Mouse (Mus musculus) MEL (cell line): ENCODE data around the gene Palb2. TPM values are rescaled to one million over a fixed set of nuclear protein-coding genes. Genes with fewer than 3 reads are reported as not detected.
A peak's percentile ranks its signal among the peaks of the same experiment; 100 is the strongest.

Experiments used
- DNase-seq: peaks from one replicate; pipeline ENCODE4 v3.0.0; 2011; ENCODE audit warnings: low read depth, low spot score
- H3K27ac ChIP-seq: 2 replicates; pipeline ENCODE4 v1.5.1; 2012; ENCODE audit warnings: low read depth, mild to moderate bottlenecking, control low read depth, low read length, moderate library complexity; ENCODE audit not compliant: control insufficient read depth
- H3K27me3 ChIP-seq, 2 experiments: fragments of 150-350 bp in 1 of 2; sonication (generic) in 1 of 2; 2 replicates each; pipeline ENCODE4 v1.6.1; 2012; ENCODE audit warnings: low read length in 2 of 2, mild to moderate bottlenecking in 2 of 2, improper control_type of control experiment in 1 of 2, moderate library complexity in 1 of 2; ENCODE audit not compliant: insufficient read depth in 2 of 2, control insufficient read depth in 1 of 2
- H3K36me3 ChIP-seq, 2 experiments: 2 replicates each; pipeline ENCODE4 v1.6.1; 2012 to 2014; ENCODE audit warnings: low read length in 2 of 2, improper control_type of control experiment in 1 of 2, inconsistent platforms in 1 of 2, mild to moderate bottlenecking in 1 of 2; ENCODE audit not compliant: insufficient read depth in 2 of 2, control insufficient read depth in 1 of 2
- H3K4me1 ChIP-seq, 2 experiments: fragments of 150-350 bp in 1 of 2; sonication (generic) in 1 of 2; 2 replicates each; pipeline ENCODE4 v1.6.1; 2012; ENCODE audit warnings: low read length in 2 of 2, improper control_type of control experiment in 1 of 2, mild to moderate bottlenecking in 1 of 2; ENCODE audit not compliant: insufficient read depth in 2 of 2, control insufficient read depth in 1 of 2
- H3K4me3 ChIP-seq, 2 experiments: fragments of 150-350 bp in 1 of 2; sonication (generic) in 1 of 2; 2 replicates each; pipeline ENCODE4 v1.5.1; 2012; ENCODE audit warnings: low read depth in 2 of 2, low read length in 2 of 2, mild to moderate bottlenecking in 2 of 2, moderate library complexity in 2 of 2, control low read depth in 1 of 2, improper control_type of control experiment in 1 of 2; ENCODE audit not compliant: control insufficient read depth in 1 of 2, insufficient read depth in 1 of 2
- H3K79me2 ChIP-seq: 2 replicates; pipeline ENCODE4 v1.6.1; 2012; ENCODE audit warnings: mild to moderate bottlenecking, low read length, moderate library complexity; ENCODE audit not compliant: control insufficient read depth, poor library complexity, insufficient read depth
- H3K9ac ChIP-seq: 2 replicates; pipeline ENCODE4 v1.6.1; 2012; ENCODE audit warnings: low read depth, mild to moderate bottlenecking, control low read depth, low read length, moderate library complexity; ENCODE audit not compliant: control insufficient read depth, poor library complexity, severe bottlenecking
- H3K9me3 ChIP-seq: fragments of 150-350 bp; sonication (generic); replicated peaks from 2 replicates; pipeline ENCODE4 v1.6.1; 2012; ENCODE audit warnings: mild to moderate bottlenecking, low read length, improper control_type of control experiment, moderate library complexity; ENCODE audit not compliant: insufficient read depth
- BHLHE40 ChIP-seq: IDR thresholded peaks from 2 replicates; pipeline ENCODE4 v1.6.1; 2012; ENCODE audit warnings: low read depth, mild to moderate bottlenecking, inconsistent platforms, low read length, improper control_type of control experiment, borderline replicate concordance
- CHD1 ChIP-seq: IDR thresholded peaks from 2 replicates; pipeline ENCODE4 v1.6.1; 2012; ENCODE audit warnings: low read depth, mild to moderate bottlenecking, inconsistent platforms, low read length, improper control_type of control experiment
- CTCF ChIP-seq, 3 experiments: IDR thresholded peaks in 2 of 3; conservative IDR thresholded peaks in 1 of 3; 2 replicates each; pipeline ENCODE4 v1.5.1; 2011 to 2012; ENCODE audit warnings: low read length in 3 of 3, low read depth in 2 of 3, mild to moderate bottlenecking in 2 of 3, improper control_type of control experiment in 1 of 3, inconsistent platforms in 1 of 3, mixed read lengths in 1 of 3, moderate library complexity in 1 of 3; ENCODE audit not compliant: control insufficient read depth in 1 of 3, insufficient read depth in 1 of 3, poor library complexity in 1 of 3, severe bottlenecking in 1 of 3
- E2F4 ChIP-seq: IDR thresholded peaks from 2 replicates; pipeline ENCODE4 v1.6.1; 2011; ENCODE audit warnings: low read depth, low read length, improper control_type of control experiment, borderline replicate concordance
- ELF1 ChIP-seq: IDR thresholded peaks from 2 replicates; pipeline ENCODE4 v1.6.1; 2014; ENCODE audit warnings: low read depth, mild to moderate bottlenecking, inconsistent platforms, low read length, improper control_type of control experiment, moderate library complexity
- EP300 ChIP-seq, 2 experiments: IDR thresholded peaks; 2 replicates each; pipeline ENCODE4 v1.6.1; 2011; ENCODE audit warnings: improper control_type of control experiment in 2 of 2, low read length in 2 of 2, low read depth in 1 of 2, mild to moderate bottlenecking in 1 of 2
- ETS1 ChIP-seq: IDR thresholded peaks from 2 replicates; pipeline ENCODE4 v1.6.1; 2012; ENCODE audit warnings: low read depth, mild to moderate bottlenecking, inconsistent platforms, low read length, improper control_type of control experiment, moderate library complexity
- GABPA ChIP-seq: IDR thresholded peaks from 2 replicates; pipeline ENCODE4 v1.6.1; 2012; ENCODE audit warnings: low read depth, mild to moderate bottlenecking, inconsistent platforms, low read length, improper control_type of control experiment, moderate library complexity
- KAT2A ChIP-seq: conservative IDR thresholded peaks from 2 replicates; pipeline ENCODE4 v1.6.1; 2012; ENCODE audit warnings: low read depth, low read length, improper control_type of control experiment, inconsistent platforms
- MAFK ChIP-seq: IDR thresholded peaks from 2 replicates; pipeline ENCODE4 v1.6.1; 2011; ENCODE audit warnings: low read depth, mild to moderate bottlenecking, low read length, improper control_type of control experiment, borderline replicate concordance
- MAX ChIP-seq: IDR thresholded peaks from 2 replicates; pipeline ENCODE4 v1.6.1; 2011; ENCODE audit warnings: low read length, improper control_type of control experiment
- MAZ ChIP-seq: IDR thresholded peaks from 2 replicates; pipeline ENCODE4 v1.6.1; 2012; ENCODE audit warnings: low read depth, mild to moderate bottlenecking, inconsistent platforms, low read length, improper control_type of control experiment
- MEF2A ChIP-seq: IDR thresholded peaks from 2 replicates; pipeline ENCODE4 v1.6.1; 2014; ENCODE audit warnings: low read depth, mild to moderate bottlenecking, inconsistent platforms, low read length, improper control_type of control experiment; ENCODE audit not compliant: poor library complexity, insufficient replicate concordance, severe bottlenecking; ENCODE audit errors: extremely low read depth
- MXI1 ChIP-seq: IDR thresholded peaks from 2 replicates; pipeline ENCODE4 v1.6.1; 2011; ENCODE audit warnings: mild to moderate bottlenecking, low read depth, low read length, improper control_type of control experiment
- MYB ChIP-seq: IDR thresholded peaks from 2 replicates; pipeline ENCODE4 v1.6.1; 2011; ENCODE audit warnings: mild to moderate bottlenecking, low read depth, low read length, improper control_type of control experiment
- MYC ChIP-seq: IDR thresholded peaks from 2 replicates; pipeline ENCODE4 v1.6.1; 2011; ENCODE audit warnings: low read depth, mild to moderate bottlenecking, low read length, improper control_type of control experiment, moderate library complexity
- POLR2A ChIP-seq, 2 experiments: IDR thresholded peaks; 2 replicates each; pipeline ENCODE4 v1.6.1; 2011 to 2012; ENCODE audit warnings: low read length in 2 of 2, mild to moderate bottlenecking in 2 of 2, control low read depth in 1 of 2, improper control_type of control experiment in 1 of 2, low read depth in 1 of 2, moderate library complexity in 1 of 2; ENCODE audit not compliant: control insufficient read depth in 1 of 2, insufficient read depth in 1 of 2, poor library complexity in 1 of 2
- POLR2AphosphoS2 ChIP-seq: IDR thresholded peaks from 2 replicates; pipeline ENCODE4 v1.6.1; 2011; ENCODE audit warnings: low read length, improper control_type of control experiment
- RAD21 ChIP-seq: IDR thresholded peaks from 2 replicates; pipeline ENCODE4 v1.6.1; 2011; ENCODE audit warnings: mild to moderate bottlenecking, low read depth, low read length, improper control_type of control experiment
- RCOR1 ChIP-seq: IDR thresholded peaks from 2 replicates; pipeline ENCODE4 v1.6.1; 2012; ENCODE audit warnings: low read depth, mild to moderate bottlenecking, inconsistent platforms, low read length, improper control_type of control experiment
- TAL1 ChIP-seq: IDR thresholded peaks from 2 replicates; pipeline ENCODE4 v1.6.1; 2012; ENCODE audit warnings: mild to moderate bottlenecking, inconsistent platforms, low read length, moderate library complexity, mixed read lengths
- TBP ChIP-seq: IDR thresholded peaks from 2 replicates; pipeline ENCODE4 v1.8.0; 2011; ENCODE audit warnings: low read depth, low read length, improper control_type of control experiment
- TCF12 ChIP-seq: IDR thresholded peaks from 2 replicates; pipeline ENCODE4 v1.6.1; 2014; ENCODE audit warnings: low read depth, mild to moderate bottlenecking, inconsistent platforms, low read length, improper control_type of control experiment, moderate library complexity
- UBTF ChIP-seq: IDR thresholded peaks from 2 replicates; pipeline ENCODE4 v1.6.1; 2012; ENCODE audit warnings: low read depth, mild to moderate bottlenecking, inconsistent platforms, low read length, improper control_type of control experiment, moderate library complexity, borderline replicate concordance; ENCODE audit not compliant: insufficient read depth
- USF1 ChIP-seq: IDR thresholded peaks from 2 replicates; pipeline ENCODE4 v1.6.1; 2014; ENCODE audit warnings: low read depth, mild to moderate bottlenecking, inconsistent platforms, low read length, improper control_type of control experiment, moderate library complexity
- USF2 ChIP-seq, 2 experiments: IDR thresholded peaks; 2 replicates each; pipeline ENCODE4 v1.6.1; 2011 to 2012; ENCODE audit warnings: improper control_type of control experiment in 2 of 2, low read length in 2 of 2, borderline replicate concordance in 1 of 2, inconsistent platforms in 1 of 2, low read depth in 1 of 2, mild to moderate bottlenecking in 1 of 2; ENCODE audit not compliant: insufficient read depth in 1 of 2
- ZC3H11A ChIP-seq: IDR thresholded peaks from 2 replicates; pipeline ENCODE4 v1.6.1; 2012; ENCODE audit warnings: low read depth, mild to moderate bottlenecking, inconsistent platforms, low read length, improper control_type of control experiment
- ZKSCAN1 ChIP-seq: IDR thresholded peaks from 2 replicates; pipeline ENCODE4 v1.6.1; 2012; ENCODE audit warnings: low read depth, mild to moderate bottlenecking, inconsistent platforms, low read length, improper control_type of control experiment, moderate library complexity
- ZMIZ1 ChIP-seq: IDR thresholded peaks from 2 replicates; pipeline ENCODE4 v1.6.1; 2012; ENCODE audit warnings: low read depth, mild to moderate bottlenecking, inconsistent platforms, low read length, improper control_type of control experiment, moderate library complexity
- ZNF384 ChIP-seq: IDR thresholded peaks from 2 replicates; pipeline ENCODE4 v1.6.1; 2012; ENCODE audit warnings: low read depth, mild to moderate bottlenecking, inconsistent platforms, low read length, improper control_type of control experiment
- polyA plus RNA-seq, 2 experiments: library from polyadenylated mRNA; stranded (reverse) in 1 of 2; unstranded in 1 of 2; fragments of >175 nt in 1 of 2; fragments of >200 nt in 1 of 2; gene quantifications; 2 replicates each; pipeline versions ENCODE4 v1.2.1 to v1.2.4; 2012; ENCODE audit warnings: low replicate concordance in 2 of 2, low read depth in 1 of 2; ENCODE audit not compliant: insufficient read length in 2 of 2, insufficient read depth in 1 of 2, missing spikeins in 1 of 2
- total RNA-seq: library from RNA; depleted of rRNA; stranded (reverse); fragments of 300-350 nt; gene quantifications from 2 replicates; pipeline ENCODE4 v1.2.3, GENCODE M21; 2012

Palb2 gene
- total and polyA plus RNA-seq, 3 experiments, result 17.7 to 20.8 TPM; not detected in 1

- peaks cover 39% of the 10 kb centered on the region for H3K79me2 ChIP-seq
- no peak for DNase-seq
- H3K4me1 ChIP-seq, result peaks cover 6 to 12% of the 10 kb centered on the region in 2 experiments; a peak in 3 of 4 replicates
- no peak overlapping the region for H3K9ac ChIP-seq
- no peaks in the 10 kb centered on the region for H3K9me3 ChIP-seq
- H3K27me3 ChIP-seq, result no peaks in the 10 kb centered on the region
- peaks cover 14 to 28% of the 10 kb centered on the region in 2 experiments for H3K36me3 ChIP-seq
- H3K4me3 ChIP-seq, result no peak overlapping the region
- no peak overlapping the region for H3K27ac ChIP-seq
- TF ChIP-seq TCF12, result no peak
- no peak for TF ChIP-seq BHLHE40
- no peak for TF ChIP-seq TAL1
- TF ChIP-seq ETS1, result no peak
- TF ChIP-seq POLR2A (IDR thresholded peaks at IDR 0.05; ENCODE audit: control insufficient read depth in 1 of 2, insufficient read depth in 1 of 2, low read depth in 1 of 2, low read length in 2 of 2, poor library complexity in 1 of 2), result no peak
- no peak for TF ChIP-seq MAZ
- TF ChIP-seq ZC3H11A, result no peak
- TF ChIP-seq USF2 (IDR thresholded peaks at IDR 0.05; ENCODE audit: borderline replicate concordance in 1 of 2, insufficient read depth in 1 of 2, low read depth in 1 of 2, low read length in 2 of 2), result no peak
- TF ChIP-seq POLR2AphosphoS2, result no peak
- no peak for TF ChIP-seq KAT2A
- no peak for TF ChIP-seq UBTF
- TF ChIP-seq MEF2A, result no peak
- no peak for TF ChIP-seq ZKSCAN1
- no peak for TF ChIP-seq MYC
- no peak for TF ChIP-seq TBP
- no peak for TF ChIP-seq CHD1
- no peak for TF ChIP-seq EP300 (IDR thresholded peaks at IDR 0.05; ENCODE audit: low read depth in 1 of 2, low read length in 2 of 2)
- TF ChIP-seq RCOR1, result no peak
- no peak for TF ChIP-seq MXI1
- no peak for TF ChIP-seq USF1
Observed at GRCm38 (mm10) chr7:122163766-122164165, 31.0 kb upstream of the Palb2 start.

- DNase-seq, result peak; percentile 49
- TF ChIP-seq MAFK (no peak), ZNF384 (no peak), GABPA (no peak), E2F4 (no peak), RCOR1 (no peak), UBTF (no peak), MEF2A (no peak), CTCF (IDR thresholded peaks at IDR 0.05 in 2 of 3, conservative IDR thresholded peaks at IDR 0.05 in 1 of 3; ENCODE audit: control insufficient read depth in 1 of 3, insufficient read depth in 1 of 3, low read depth in 2 of 3, low read length in 3 of 3, poor library complexity in 1 of 3, severe bottlenecking in 1 of 3) (no peak), MXI1 (no peak), MAX (no peak), ZMIZ1 (no peak), EP300 (IDR thresholded peaks at IDR 0.05; ENCODE audit: low read depth in 1 of 2, low read length in 2 of 2) (no peak), MAZ (no peak), BHLHE40 (no peak), POLR2AphosphoS2 (no peak), MYB (no peak), RAD21 (no peak), ELF1 (no peak)
- Histone ChIP-seq H3K4me3 (peak overlapping the region; percentile 65 to 98), H3K36me3 (peaks cover 9 to 21% of the 10 kb centered on the region in 2 experiments), H3K27me3 (no peaks in the 10 kb centered on the region), H3K27ac (peak overlapping the region; percentile 85), H3K79me2 (peaks cover 48% of the 10 kb centered on the region), H3K9ac (peak overlapping the region; percentile 82), H3K9me3 (no peaks in the 10 kb centered on the region), H3K4me1 (peaks cover 8 to 19% of the 10 kb centered on the region in 2 experiments; a peak in 3 of 4 replicates)
Observed at GRCm38 (mm10) chr7:122160037-122160436, 27.3 kb upstream of the Palb2 start.
